Mouse (Mus musculus) MEL (cell line): ENCODE measurements around the gene Arhgap19. TPM values are rescaled to one million over a fixed set of nuclear protein-coding genes. Genes with fewer than 3 reads are reported as not detected.

ENCODE experiments used
- DNase-seq: peaks from one replicate; pipeline ENCODE4 v3.0.0; 2011; ENCODE audit warnings: low read depth, low spot score
- H3K27ac ChIP-seq: 2 replicates; pipeline ENCODE4 v1.5.1; 2012; ENCODE audit warnings: low read depth, mild to moderate bottlenecking, control low read depth, low read length, moderate library complexity; ENCODE audit not compliant: control insufficient read depth
- H3K27me3 ChIP-seq, 2 experiments: fragments of 150-350 bp in 1 of 2; sonication (generic) in 1 of 2; 2 replicates each; pipeline ENCODE4 v1.6.1; 2012; ENCODE audit warnings: low read length in 2 of 2, mild to moderate bottlenecking in 2 of 2, improper control_type of control experiment in 1 of 2, moderate library complexity in 1 of 2; ENCODE audit not compliant: insufficient read depth in 2 of 2, control insufficient read depth in 1 of 2
- H3K36me3 ChIP-seq, 2 experiments: 2 replicates each; pipeline ENCODE4 v1.6.1; 2012 to 2014; ENCODE audit warnings: low read length in 2 of 2, improper control_type of control experiment in 1 of 2, inconsistent platforms in 1 of 2, mild to moderate bottlenecking in 1 of 2; ENCODE audit not compliant: insufficient read depth in 2 of 2, control insufficient read depth in 1 of 2
- H3K4me1 ChIP-seq, 2 experiments: fragments of 150-350 bp in 1 of 2; sonication (generic) in 1 of 2; 2 replicates each; pipeline ENCODE4 v1.6.1; 2012; ENCODE audit warnings: low read length in 2 of 2, improper control_type of control experiment in 1 of 2, mild to moderate bottlenecking in 1 of 2; ENCODE audit not compliant: insufficient read depth in 2 of 2, control insufficient read depth in 1 of 2
- H3K4me3 ChIP-seq, 2 experiments: fragments of 150-350 bp in 1 of 2; sonication (generic) in 1 of 2; 2 replicates each; pipeline ENCODE4 v1.5.1; 2012; ENCODE audit warnings: low read depth in 2 of 2, low read length in 2 of 2, mild to moderate bottlenecking in 2 of 2, moderate library complexity in 2 of 2, control low read depth in 1 of 2, improper control_type of control experiment in 1 of 2; ENCODE audit not compliant: control insufficient read depth in 1 of 2, insufficient read depth in 1 of 2
- H3K79me2 ChIP-seq: 2 replicates; pipeline ENCODE4 v1.6.1; 2012; ENCODE audit warnings: mild to moderate bottlenecking, low read length, moderate library complexity; ENCODE audit not compliant: control insufficient read depth, poor library complexity, insufficient read depth
- H3K9ac ChIP-seq: 2 replicates; pipeline ENCODE4 v1.6.1; 2012; ENCODE audit warnings: low read depth, mild to moderate bottlenecking, control low read depth, low read length, moderate library complexity; ENCODE audit not compliant: control insufficient read depth, poor library complexity, severe bottlenecking
- H3K9me3 ChIP-seq: fragments of 150-350 bp; sonication (generic); replicated peaks from 2 replicates; pipeline ENCODE4 v1.6.1; 2012; ENCODE audit warnings: mild to moderate bottlenecking, low read length, improper control_type of control experiment, moderate library complexity; ENCODE audit not compliant: insufficient read depth
- EP300 ChIP-seq, 2 experiments: IDR thresholded peaks; 2 replicates each; pipeline ENCODE4 v1.6.1; 2011; ENCODE audit warnings: improper control_type of control experiment in 2 of 2, low read length in 2 of 2, low read depth in 1 of 2, mild to moderate bottlenecking in 1 of 2
- ETS1 ChIP-seq: IDR thresholded peaks from 2 replicates; pipeline ENCODE4 v1.6.1; 2012; ENCODE audit warnings: low read depth, mild to moderate bottlenecking, inconsistent platforms, low read length, improper control_type of control experiment, moderate library complexity
- GABPA ChIP-seq: IDR thresholded peaks from 2 replicates; pipeline ENCODE4 v1.6.1; 2012; ENCODE audit warnings: low read depth, mild to moderate bottlenecking, inconsistent platforms, low read length, improper control_type of control experiment, moderate library complexity
- GATA1 ChIP-seq: IDR thresholded peaks from 2 replicates; pipeline ENCODE4 v1.6.1; 2011; ENCODE audit warnings: low read depth, low read length, improper control_type of control experiment
- JUND ChIP-seq: IDR thresholded peaks from 2 replicates; pipeline ENCODE4 v1.6.1; 2011; ENCODE audit warnings: low read depth, mild to moderate bottlenecking, improper control_type of control experiment, low read length
- KAT2A ChIP-seq: conservative IDR thresholded peaks from 2 replicates; pipeline ENCODE4 v1.6.1; 2012; ENCODE audit warnings: low read depth, low read length, improper control_type of control experiment, inconsistent platforms
- MAFK ChIP-seq: IDR thresholded peaks from 2 replicates; pipeline ENCODE4 v1.6.1; 2011; ENCODE audit warnings: low read depth, mild to moderate bottlenecking, low read length, improper control_type of control experiment, borderline replicate concordance
- MXI1 ChIP-seq: IDR thresholded peaks from 2 replicates; pipeline ENCODE4 v1.6.1; 2011; ENCODE audit warnings: mild to moderate bottlenecking, low read depth, low read length, improper control_type of control experiment
- NRF1 ChIP-seq: IDR thresholded peaks from 2 replicates; pipeline ENCODE4 v1.6.1; 2014; ENCODE audit warnings: low read depth, mild to moderate bottlenecking, inconsistent platforms, low read length, improper control_type of control experiment, moderate library complexity; ENCODE audit not compliant: poor library complexity, insufficient read depth, severe bottlenecking
- POLR2A ChIP-seq, 2 experiments: IDR thresholded peaks; 2 replicates each; pipeline ENCODE4 v1.6.1; 2011 to 2012; ENCODE audit warnings: low read length in 2 of 2, mild to moderate bottlenecking in 2 of 2, control low read depth in 1 of 2, improper control_type of control experiment in 1 of 2, low read depth in 1 of 2, moderate library complexity in 1 of 2; ENCODE audit not compliant: control insufficient read depth in 1 of 2, insufficient read depth in 1 of 2, poor library complexity in 1 of 2
- POLR2AphosphoS2 ChIP-seq: IDR thresholded peaks from 2 replicates; pipeline ENCODE4 v1.6.1; 2011; ENCODE audit warnings: low read length, improper control_type of control experiment
- POLR2AphosphoS5 ChIP-seq: IDR thresholded peaks from 2 replicates; pipeline ENCODE4 v1.6.1; 2012; ENCODE audit warnings: low read depth, borderline replicate concordance, mild to moderate bottlenecking, inconsistent platforms, low read length, moderate library complexity, mixed read lengths
- RCOR1 ChIP-seq: IDR thresholded peaks from 2 replicates; pipeline ENCODE4 v1.6.1; 2012; ENCODE audit warnings: low read depth, mild to moderate bottlenecking, inconsistent platforms, low read length, improper control_type of control experiment
- TCF12 ChIP-seq: IDR thresholded peaks from 2 replicates; pipeline ENCODE4 v1.6.1; 2014; ENCODE audit warnings: low read depth, mild to moderate bottlenecking, inconsistent platforms, low read length, improper control_type of control experiment, moderate library complexity
- ZKSCAN1 ChIP-seq: IDR thresholded peaks from 2 replicates; pipeline ENCODE4 v1.6.1; 2012; ENCODE audit warnings: low read depth, mild to moderate bottlenecking, inconsistent platforms, low read length, improper control_type of control experiment, moderate library complexity
- polyA plus RNA-seq, 2 experiments: library from polyadenylated mRNA; stranded (reverse) in 1 of 2; unstranded in 1 of 2; fragments of >175 nt in 1 of 2; fragments of >200 nt in 1 of 2; gene quantifications; 2 replicates each; pipeline versions ENCODE4 v1.2.1 to v1.2.4; 2012; ENCODE audit warnings: low replicate concordance in 2 of 2, low read depth in 1 of 2; ENCODE audit not compliant: insufficient read length in 2 of 2, insufficient read depth in 1 of 2, missing spikeins in 1 of 2
- total RNA-seq: library from RNA; depleted of rRNA; stranded (reverse); fragments of 300-350 nt; gene quantifications from 2 replicates; pipeline ENCODE4 v1.2.3, GENCODE M21; 2012

Gene Arhgap19
- total and polyA plus RNA-seq, 3 experiments: 47.5 to 67.9 TPM; not detected in 1

DNA sequence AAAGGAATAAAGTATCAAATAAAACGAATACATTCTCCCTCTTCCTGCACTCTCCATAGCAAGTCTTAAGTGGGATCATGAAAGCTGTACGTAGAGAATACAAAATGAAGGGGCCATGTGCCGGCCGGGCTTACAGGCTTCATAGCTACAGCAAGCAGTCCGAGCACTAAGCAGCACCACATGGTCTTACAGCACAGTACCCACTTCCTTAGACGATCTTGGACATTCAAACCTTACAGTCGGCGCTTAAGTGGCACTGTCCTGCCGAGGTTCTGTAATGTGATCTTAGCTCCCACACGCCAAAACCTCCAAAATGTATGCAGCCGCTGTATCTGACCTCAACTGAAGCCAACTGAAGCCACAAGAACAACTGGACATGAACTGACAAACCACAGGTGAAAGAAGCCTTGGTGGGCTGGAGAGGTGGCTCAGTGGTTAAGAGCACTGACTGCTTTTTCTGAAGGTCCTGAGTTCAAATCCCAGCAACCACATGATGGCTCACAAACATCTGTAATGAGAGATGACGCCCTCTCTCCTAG is 5.0 kb downstream of the Arhgap19 start:
- Histone ChIP-seq H3K27ac (no peak overlapping the region), H3K79me2 (peaks cover 51% of the 10 kb centered on the region), H3K4me1 (peaks cover 13 to 26% of the 10 kb centered on the region in 2 experiments), H3K36me3 (peaks cover 0 to 24% of the 10 kb centered on the region in 2 experiments; a peak in 3 of 4 replicates), H3K4me3 (no peak overlapping the region), H3K9ac (no peak overlapping the region), H3K27me3 (no peaks in the 10 kb centered on the region), H3K9me3 (no peaks in the 10 kb centered on the region)
- TF ChIP-seq NRF1 (no peak), MAFK (no peak), RCOR1 (no peak), GABPA (no peak), JUND (no peak), MXI1 (no peak), KAT2A (no peak), POLR2A (IDR thresholded peaks at IDR 0.05; ENCODE audit: control insufficient read depth in 1 of 2, insufficient read depth in 1 of 2, low read depth in 1 of 2, low read length in 2 of 2, poor library complexity in 1 of 2) (no peak), POLR2AphosphoS5 (no peak)
- DNase-seq: no peak

- TF ChIP-seq ZKSCAN1: no peak
- peak; percentile 57 for TF ChIP-seq GATA1
- TF ChIP-seq POLR2AphosphoS2: no peak
- peak; percentile 37 to 39; a peak in 2 of 4 replicates for TF ChIP-seq EP300 (IDR thresholded peaks at IDR 0.05; ENCODE audit: low read depth in 1 of 2, low read length in 2 of 2)
- TF ChIP-seq ETS1: no peak
- peak; percentile 60 for TF ChIP-seq RCOR1
- TF ChIP-seq TCF12: peak; percentile 23; the same call in 1 of the 2 replicates
- no peak overlapping the region for H3K27ac ChIP-seq
- H3K9me3 ChIP-seq: no peaks in the 10 kb centered on the region
- H3K27me3 ChIP-seq: no peaks in the 10 kb centered on the region
- H3K36me3 ChIP-seq: peaks cover 0 to 24% of the 10 kb centered on the region in 2 experiments; a peak in 3 of 4 replicates
- H3K9ac ChIP-seq: no peak overlapping the region
- H3K4me1 ChIP-seq: peaks cover 13 to 26% of the 10 kb centered on the region in 2 experiments
- H3K79me2 ChIP-seq: peaks cover 46% of the 10 kb centered on the region
- DNase-seq: no peak
- no peak overlapping the region for H3K4me3 ChIP-seq
These were observed 5.6 kb downstream of the Arhgap19 start for GRCm38 (mm10) chr19:41796148-41796760.
